Mouse (Mus musculus): ENCODE data around the gene Pkig. TPM values are rescaled to one million over a fixed set of nuclear protein-coding genes. Genes with fewer than 3 reads are reported as not detected.
"Not testable (repeated sequence)": the region's sequence is repeated elsewhere in the genome, so short reads cannot be mapped to it uniquely, and the experiment has no call there.

Gene Pkig
- total and polyA plus RNA-seq, 2 experiments from 2014 or later: 70.8 to 141 TPM

- H3K9ac ChIP-seq (replicated peaks; ENCODE audit: low read length): no peak overlapping the region
- DNase-seq (ENCODE audit: low spot score) (no peak), ATAC-seq (no peak)
- 93% methylated on average over 5 of the region's 5 CpGs for WGBS
- no peaks in the 10 kb centered on the region; the same call in 1 of the 2 replicates for H3K9me3 ChIP-seq (ENCODE audit: low read length)
- no peaks in the 10 kb centered on the region for H3K36me3 ChIP-seq (ENCODE audit: insufficient read depth, low read length)
- no peak for TF ChIP-seq CTCF (IDR thresholded peaks at IDR 0.05; ENCODE audit: low read depth)
- H3K4me2 ChIP-seq (ENCODE audit: low read depth, low read length): no peak overlapping the region
- H3K27me3 ChIP-seq (ENCODE audit: insufficient read depth, low read length): no peaks in the 10 kb centered on the region
- no peak overlapping the region for H3K4me3 ChIP-seq (ENCODE audit: low read length)
- H3K4me1 ChIP-seq (ENCODE audit: insufficient read depth, low read length): 0 out of 2 replicates have a peak, but pooled peaks cover 3% of the 10 kb centered on the region
- H3K27ac ChIP-seq: no peak overlapping the region
These were observed 11.6 kb upstream of the Pkig start for GRCm38 (mm10) chr2:163646461-163647080.

- not testable (repeated sequence) for H3K27ac ChIP-seq; H3K9me3 ChIP-seq (ENCODE audit: low read length); DNase-seq (ENCODE audit: low spot score); H3K36me3 ChIP-seq (ENCODE audit: insufficient read depth, low read length); H3K4me3 ChIP-seq (ENCODE audit: low read length); H3K4me1 ChIP-seq (ENCODE audit: insufficient read depth, low read length); ATAC-seq; H3K27me3 ChIP-seq (ENCODE audit: insufficient read depth, low read length); H3K9ac ChIP-seq (replicated peaks; ENCODE audit: low read length); H3K4me2 ChIP-seq (ENCODE audit: low read depth, low read length)
- 97% methylated on average over 8 of the region's 12 CpGs for WGBS
These were observed 2.5 kb upstream of the Pkig start for GRCm38 (mm10) chr2:163655699-163656098.

DNA sequence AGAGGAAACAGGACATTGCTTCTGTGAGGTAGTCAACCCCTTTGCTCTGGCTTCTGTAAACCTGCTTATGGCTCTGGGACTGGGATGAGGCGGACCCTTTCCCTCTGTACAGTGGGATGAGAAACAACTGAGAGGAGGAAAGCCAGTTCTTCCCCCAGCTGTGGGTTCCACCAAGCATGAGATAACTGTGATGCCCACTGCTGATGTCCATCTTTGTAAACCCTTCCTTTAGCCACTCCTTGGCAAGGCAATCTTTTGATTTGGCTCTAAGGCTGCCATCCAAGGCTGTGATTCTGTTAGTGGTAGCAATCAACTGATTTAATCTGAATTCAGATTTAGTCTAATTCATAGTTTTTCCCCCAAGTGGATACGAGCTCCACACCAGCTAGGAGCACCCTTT lies 700 bp upstream of the Pkig start:
- Histone ChIP-seq H3K4me1 (ENCODE audit: insufficient read depth, low read length) (peaks cover 8% of the 10 kb centered on the region; the same call in 1 of the 2 replicates), H3K4me3 (ENCODE audit: low read length) (no peak overlapping the region), H3K27me3 (ENCODE audit: insufficient read depth, low read length) (no peaks in the 10 kb centered on the region), H3K9me3 (ENCODE audit: low read length) (no peaks in the 10 kb centered on the region), H3K36me3 (ENCODE audit: insufficient read depth, low read length) (no peaks in the 10 kb centered on the region), H3K9ac (replicated peaks; ENCODE audit: low read length) (no peak overlapping the region), H3K27ac (no peak overlapping the region), H3K4me2 (ENCODE audit: low read depth, low read length) (no peak overlapping the region)
- no peak for DNase-seq (ENCODE audit: low spot score)
- ATAC-seq: no peak
- no peak for TF ChIP-seq CTCF (IDR thresholded peaks at IDR 0.05; ENCODE audit: low read depth)
- WGBS: 79% methylated on average over 2 of the region's 2 CpGs

- Histone ChIP-seq H3K36me3 (ENCODE audit: insufficient read depth, low read length) (no peaks in the 10 kb centered on the region), H3K27ac (peak overlapping the region; percentile 75), H3K4me2 (ENCODE audit: low read depth, low read length) (peak overlapping the region; percentile 57), H3K4me1 (ENCODE audit: insufficient read depth, low read length) (peaks cover 8% of the 10 kb centered on the region; the same call in 1 of the 2 replicates), H3K9me3 (ENCODE audit: low read length) (no peaks in the 10 kb centered on the region), H3K27me3 (ENCODE audit: insufficient read depth, low read length) (no peaks in the 10 kb centered on the region), H3K4me3 (ENCODE audit: low read length) (peak overlapping the region; percentile 63), H3K9ac (replicated peaks; ENCODE audit: low read length) (peak overlapping the region; percentile 58)
- no peak for ATAC-seq
- no peak for DNase-seq (ENCODE audit: low spot score)
- no peak for TF ChIP-seq CTCF (IDR thresholded peaks at IDR 0.05; ENCODE audit: low read depth)
- 1% methylated on average over 8 of the region's 8 CpGs for WGBS
These were observed 755 bp downstream of the Pkig start for GRCm38 (mm10) chr2:163658941-163659340.

- no peak for TF ChIP-seq CTCF (IDR thresholded peaks at IDR 0.05; ENCODE audit: low read depth)
- no peak for ATAC-seq
- Histone ChIP-seq H3K36me3 (ENCODE audit: insufficient read depth, low read length) (no peaks in the 10 kb centered on the region), H3K9me3 (ENCODE audit: low read length) (no peaks in the 10 kb centered on the region), H3K4me1 (ENCODE audit: insufficient read depth, low read length) (peaks cover 8% of the 10 kb centered on the region; the same call in 1 of the 2 replicates), H3K9ac (replicated peaks; ENCODE audit: low read length) (no peak overlapping the region; the same call in 1 of the 2 replicates), H3K27me3 (ENCODE audit: insufficient read depth, low read length) (no peaks in the 10 kb centered on the region), H3K27ac (no peak overlapping the region), H3K4me2 (ENCODE audit: low read depth, low read length) (peak overlapping the region; percentile 57), H3K4me3 (ENCODE audit: low read length) (peak overlapping the region; percentile 63)
- WGBS: 81% methylated on average over 12 of the region's 12 CpGs
- no peak for DNase-seq (ENCODE audit: low spot score)
These were observed 1.2 kb downstream of the Pkig start for GRCm38 (mm10) chr2:163659431-163659830.

DNA sequence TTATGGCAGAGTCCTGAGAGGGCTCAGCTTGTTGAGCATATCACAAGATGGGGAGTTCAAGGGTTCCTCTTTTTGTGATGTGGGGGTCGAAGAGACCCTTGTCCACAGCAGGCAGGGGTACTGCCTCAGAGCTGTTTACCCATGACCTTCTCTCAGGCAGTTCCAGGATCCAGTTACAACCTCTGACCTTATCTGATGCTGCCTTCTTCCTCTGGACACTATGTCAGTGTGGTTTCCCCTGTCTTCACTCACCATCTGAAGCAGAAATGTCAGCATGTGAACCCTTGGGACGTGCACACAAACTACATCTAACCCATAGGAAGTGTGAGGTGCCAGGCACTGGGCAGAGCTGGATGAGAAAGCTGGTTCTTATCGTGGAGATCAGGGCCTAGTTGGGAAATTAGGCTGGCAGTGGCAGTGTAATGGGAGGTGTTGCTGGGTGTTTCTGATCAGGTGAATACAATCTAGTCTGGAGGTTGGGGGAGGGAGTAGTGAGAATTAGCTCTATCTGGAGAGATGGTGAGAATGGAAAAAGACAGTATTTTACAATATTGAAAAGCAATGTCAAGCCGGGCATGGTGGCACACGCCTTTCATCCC lies 2.0 kb downstream of the Pkig start:
- Histone ChIP-seq H3K9me3 (ENCODE audit: low read length) (no peaks in the 10 kb centered on the region), H3K9ac (replicated peaks; ENCODE audit: low read length) (no peak overlapping the region; the same call in 1 of the 2 replicates), H3K4me3 (ENCODE audit: low read length) (no peak overlapping the region), H3K27me3 (ENCODE audit: insufficient read depth, low read length) (no peaks in the 10 kb centered on the region), H3K36me3 (ENCODE audit: insufficient read depth, low read length) (no peaks in the 10 kb centered on the region), H3K4me2 (ENCODE audit: low read depth, low read length) (no peak overlapping the region), H3K4me1 (ENCODE audit: insufficient read depth, low read length) (peaks cover 8% of the 10 kb centered on the region; the same call in 1 of the 2 replicates), H3K27ac (no peak overlapping the region)
- 83% methylated on average over 5 of the region's 5 CpGs for WGBS
- TF ChIP-seq CTCF (IDR thresholded peaks at IDR 0.05; ENCODE audit: low read depth): no peak
- no peak for DNase-seq (ENCODE audit: low spot score)
- ATAC-seq: no peak

DNA sequence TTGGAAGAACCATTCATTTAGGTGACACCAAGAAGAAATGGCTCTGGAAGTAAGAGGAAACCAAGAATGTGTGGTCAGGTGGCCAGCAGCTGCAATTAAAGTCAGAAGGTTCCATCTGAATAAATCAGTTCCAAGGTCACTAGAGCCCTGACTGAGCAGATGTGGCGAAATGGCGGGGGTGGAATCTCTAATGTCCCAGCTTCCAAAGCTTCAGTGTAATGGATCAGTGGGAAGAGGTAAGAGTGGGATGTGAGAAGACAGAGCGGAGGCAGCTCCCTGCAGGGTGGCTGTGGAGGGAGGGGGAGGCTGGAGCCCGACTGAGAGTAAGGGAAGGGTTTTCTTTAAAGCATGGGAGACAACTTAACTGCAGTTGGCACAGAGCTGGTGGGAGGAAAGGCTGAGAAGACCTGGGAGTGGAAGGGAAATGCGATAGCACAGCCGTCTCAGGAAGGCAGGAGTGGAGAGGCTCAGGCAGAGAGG lies 3.2 kb downstream of the Pkig start:
- ATAC-seq (no peak), DNase-seq (ENCODE audit: low spot score) (no peak)
- Histone ChIP-seq H3K4me1 (ENCODE audit: insufficient read depth, low read length) (peaks cover 8% of the 10 kb centered on the region; the same call in 1 of the 2 replicates), H3K27me3 (ENCODE audit: insufficient read depth, low read length) (no peaks in the 10 kb centered on the region), H3K4me3 (ENCODE audit: low read length) (no peak overlapping the region), H3K9ac (replicated peaks; ENCODE audit: low read length) (no peak overlapping the region), H3K36me3 (ENCODE audit: insufficient read depth, low read length) (no peaks in the 10 kb centered on the region), H3K4me2 (ENCODE audit: low read depth, low read length) (no peak overlapping the region), H3K27ac (no peak overlapping the region), H3K9me3 (ENCODE audit: low read length) (no peaks in the 10 kb centered on the region)
- no peak for TF ChIP-seq CTCF (IDR thresholded peaks at IDR 0.05; ENCODE audit: low read depth)
- 56% methylated on average over 6 of the region's 6 CpGs for WGBS
